Comparison of ENCODE assay signal across 24 mouse cellular contexts in genomic region chr10:111256156-111256555, GRCm38 (mm10). TPM values are rescaled to one million over a fixed set of nuclear protein-coding genes. Genes with fewer than 3 reads are reported as not detected.
A peak's percentile ranks its signal among the peaks of the same experiment; 100 is the strongest.
DNase-seq lines count a peak whose midpoint lies in the region; ATAC-seq lines count a peak whose summit lies in the region.
"Had no signal": no experiment of that assay in that cellular context is flagged by ENCODE, and none has a peak within 500 bp of the region (broad histone marks: within the 10 kb centered on the region; RNA-seq: fewer than 3 reads in every experiment).

No protein-coding gene starts in this region.

- WGBS in liver, embryonic 13.5 days (ENCODE audit: insufficient replicate concordance): 62% methylated on average over 3 of the region's 3 CpGs
- WGBS in midbrain, embryonic 15.5 days: 91% methylated on average over 3 of the region's 3 CpGs

- H3K4me3 ChIP-seq in liver, embryonic 13.5 days (replicated peaks): no peak overlapping the region
- no peak overlapping the region for H3K4me3 ChIP-seq in midbrain, embryonic 15.5 days
- H3K4me3 ChIP-seq: embryonic facial prominence, embryonic 13.5 days; forebrain, embryonic 13.5 days; hindbrain, embryonic 13.5 days had no signal

- H3K27ac ChIP-seq in liver, embryonic 13.5 days: peak overlapping the region; percentile 7; the same call in 1 of the 2 replicates
- H3K27ac ChIP-seq in midbrain, embryonic 15.5 days: no peak overlapping the region
- H3K27ac ChIP-seq: embryonic facial prominence, embryonic 13.5 days; forebrain, embryonic 13.5 days; hindbrain, embryonic 13.5 days had no signal

- no peaks in the 10 kb centered on the region for H3K9me3 ChIP-seq in liver, embryonic 13.5 days (replicated peaks)
- H3K9me3 ChIP-seq in midbrain, embryonic 15.5 days: no peaks in the 10 kb centered on the region
- H3K9me3 ChIP-seq: embryonic facial prominence, embryonic 13.5 days; forebrain, embryonic 13.5 days; hindbrain, embryonic 13.5 days had no signal

- intact Hi-C loops in gastrocnemius, postnatal 36 days (cut with DNase I): no loop called here

- DNase-seq in 3T3-L1 (ENCODE audit: low read depth, low spot score) (peak; percentile 68), 416B (ENCODE audit: low read depth) (peak; percentile 52)
- peak; percentile 43 for DNase-seq in c-Kit-negative CD71-positive TER-119-positive erythroid progenitor cells, embryonic 14.5 days (ENCODE audit: low read depth, low spot score)
- peak; percentile 28 for DNase-seq in liver, embryonic 13.5 days
- DNase-seq in ovary, adult 18-20 months (ENCODE audit: low spot score): no peak
- no peak for DNase-seq in gastrocnemius, postnatal 36 days
- DNase-seq: adrenal gland, adult 8-10 months; cerebellum, adult 11 months; cerebellum, adult 9-11 months; gastrocnemius, postnatal 14 days; heart, adult 11 months; heart, postnatal 4 days; kidney, postnatal 25 days; lung, embryonic 14.5 days; lung, postnatal 14 days; right cerebral cortex, adult 18-20 months; thymus, postnatal 4 days had no signal

- H3K27me3 ChIP-seq in liver, embryonic 13.5 days: no peaks in the 10 kb centered on the region
- no peaks in the 10 kb centered on the region for H3K27me3 ChIP-seq in midbrain, embryonic 15.5 days (replicated peaks)
- H3K27me3 ChIP-seq: embryonic facial prominence, embryonic 13.5 days; forebrain, embryonic 13.5 days; hindbrain, embryonic 13.5 days had no signal

- H3K4me2 ChIP-seq in liver, embryonic 13.5 days: no peak overlapping the region
- H3K4me2 ChIP-seq in midbrain, embryonic 15.5 days: no peak overlapping the region
- H3K4me2 ChIP-seq: embryonic facial prominence, embryonic 13.5 days; forebrain, embryonic 13.5 days; heart, embryonic 11.5 days; hindbrain, embryonic 13.5 days; lung, embryonic 14.5 days had no signal

- H3K9ac ChIP-seq in liver, embryonic 13.5 days: no peak overlapping the region
- H3K9ac ChIP-seq in midbrain, embryonic 15.5 days: no peak overlapping the region
- H3K9ac ChIP-seq: embryonic facial prominence, embryonic 13.5 days; forebrain, embryonic 13.5 days; hindbrain, embryonic 13.5 days; lung, embryonic 14.5 days had no signal

- peaks cover 15% of the 10 kb centered on the region for H3K4me1 ChIP-seq in liver, embryonic 13.5 days (replicated peaks)
- no peaks in the 10 kb centered on the region for H3K4me1 ChIP-seq in midbrain, embryonic 15.5 days
- H3K4me1 ChIP-seq: embryonic facial prominence, embryonic 13.5 days; forebrain, embryonic 13.5 days; hindbrain, embryonic 13.5 days had no signal

- ATAC-seq in liver, embryonic 13.5 days (ENCODE audit: low read depth): peak; percentile 77
- no peak for ATAC-seq in midbrain, embryonic 15.5 days (replicated peaks)
- ATAC-seq: forebrain, embryonic 13.5 days; intestine, postnatal 0 days; midbrain, embryonic 16.5 days had no signal

- 0 out of 2 replicates have a peak, but pooled peaks cover 8% of the 10 kb centered on the region for H3K36me3 ChIP-seq in liver, embryonic 13.5 days
- H3K36me3 ChIP-seq in midbrain, embryonic 15.5 days (replicated peaks): no peaks in the 10 kb centered on the region

RNA-seq across cellular contexts. Expression of gene Bbs10, which starts 42.3 kb away (rescaled TPM):
- 1.3 and 1.5 TPM in 2 replicates for polyA plus RNA-seq in liver, embryonic 13.5 days (2015; fragmentation: Nextera tagmentation; extraction: Ambion mirVana)
- 5.9 TPM in 2 replicates for polyA plus RNA-seq in midbrain, embryonic 15.5 days (2015; fragmentation: Nextera tagmentation; extraction: Ambion mirVana)
- 1 to 10 TPM; 1.1 to 1.6 TPM for total RNA-seq in gastrocnemius, postnatal 36 days (2021)

Comparison
In these comparisons a context has a peak if more than half of its experiments do, and no peak if none do; other contexts are left out.
1. DNase-seq: peak in 3T3-L1 (single experiment), 416B (single experiment), c-Kit-negative CD71-positive TER-119-positive erythroid progenitor cells, embryonic 14.5 days (single experiment) and liver, embryonic 13.5 days (single experiment); none in ovary, adult 18-20 months (single experiment) and gastrocnemius, postnatal 36 days (0 of 2).